Mouse (Mus musculus) kidney, postnatal 25 days (tissue): ENCODE measurements around the gene Plpp7.

Experiments
- DNase-seq, 2 experiments: peaks; one replicate each; pipeline ENCODE4 v3.0.0; 2021; ENCODE audit warnings: mixed read lengths in 2 of 2

The Plpp7 gene

GRCm38 (mm10) chr2:32144633-32145032 lies 49.3 kb downstream of the Plpp7 start:
- no peak for DNase-seq

GRCm38 (mm10) chr2:32146617-32147162 lies 51.4 kb downstream of the Plpp7 start:
- no peak for DNase-seq

- DNase-seq, result no peak
Measured at GRCm38 (mm10) chr2:32150135-32150534, 54.8 kb downstream of the Plpp7 start.

- DNase-seq, result no peak
Measured at GRCm38 (mm10) chr2:32150562-32150923, 55.2 kb downstream of the Plpp7 start.

- DNase-seq, result peak; percentile 67 to 87
Measured at GRCm38 (mm10) chr2:32150924-32151659, 55.8 kb downstream of the Plpp7 start, which contains the start of gene Prrc2b. Gene Prrc2b, plus strand, starts transcription at chr2:32151082.

GRCm38 (mm10) chr2:32151660-32152366 lies 56.5 kb downstream of the Plpp7 start:
- DNase-seq, result peak; percentile 43 to 58

- no peak for DNase-seq
Measured at GRCm38 (mm10) chr2:32152367-32153034, 57.2 kb downstream of the Plpp7 start.

- DNase-seq, result peak; percentile 63 to 89
Measured at GRCm38 (mm10) chr2:32153041-32153790, 57.9 kb downstream of the Plpp7 start.

GRCm38 (mm10) chr2:32153791-32154119 lies 58.4 kb downstream of the Plpp7 start:
- DNase-seq, result no peak

- no peak for DNase-seq
Measured at GRCm38 (mm10) chr2:32154334-32154997, 59.1 kb downstream of the Plpp7 start.

GRCm38 (mm10) chr2:32154998-32155541 lies 59.7 kb downstream of the Plpp7 start:
- DNase-seq, result no peak

- DNase-seq, result no peak
Measured at GRCm38 (mm10) chr2:32155614-32156013, 60.3 kb downstream of the Plpp7 start.

GRCm38 (mm10) chr2:32156645-32157044 lies 61.3 kb downstream of the Plpp7 start:
- DNase-seq, result no peak

- no peak for DNase-seq
Measured at GRCm38 (mm10) chr2:32157328-32157727, 62.0 kb downstream of the Plpp7 start.

- DNase-seq, result peak in 1 of 2 experiments; percentile 64
Measured at GRCm38 (mm10) chr2:32158616-32159239, 63.4 kb downstream of the Plpp7 start.
